Mouse (Mus musculus) thymus, adult 2 months (tissue): ENCODE data around the gene B3gnt3.

Source experiments
- CTCF ChIP-seq: fragments of 200-500 bp; IDR thresholded peaks from 2 replicates; pipeline ENCODE4 v1.5.1; 2012; ENCODE audit warnings: mild to moderate bottlenecking, control low read depth, low read length, moderate library complexity, borderline replicate concordance; ENCODE audit not compliant: control insufficient read depth, poor library complexity, insufficient read depth; ENCODE audit errors: extremely low read depth
- POLR2A ChIP-seq: fragments of 200-500 bp; IDR thresholded peaks from 2 replicates; pipeline ENCODE4 v1.6.1; 2012; ENCODE audit warnings: mild to moderate bottlenecking, low read length, control low read depth, moderate library complexity; ENCODE audit not compliant: control insufficient read depth, poor library complexity, insufficient read depth; ENCODE audit errors: extremely low read depth

GRCm38 (mm10) chr8:71702923-71703322, 1.3 kb upstream of the B3gnt3 start:
- TF ChIP-seq CTCF (no peak), POLR2A (no peak)
